Mouse (Mus musculus) heart, adult 18-20 months (tissue): ENCODE data around the gene Nqo1. TPM values are rescaled to one million over a fixed set of nuclear protein-coding genes. Genes with fewer than 3 reads are reported as not detected.

ENCODE experiments used
- DNase-seq, 2 experiments: peaks; one replicate each; pipeline ENCODE4 v3.0.0; 2021 to 2022; ENCODE audit warnings: mixed read lengths in 1 of 2
- total RNA-seq, 2 experiments: library from RNA; stranded (reverse); gene quantifications; 2 replicates each; pipeline ENCODE4 v1.2.3; 2021

Gene Nqo1
- total RNA-seq, 2 experiments from 2014 or later, result 45.5 to 61.4 TPM

GRCm38 (mm10) chr8:107405935-107406334 lies 2.9 kb upstream of the Nqo1 start:
- no peak for DNase-seq

GRCm38 (mm10) chr8:107404057-107404456 lies 1.1 kb upstream of the Nqo1 start:
- no peak for DNase-seq

- no peak for DNase-seq
Measured at GRCm38 (mm10) chr8:107401866-107402265, 1.1 kb downstream of the Nqo1 start.

- DNase-seq, result no peak
Measured at GRCm38 (mm10) chr8:107399495-107399894, 3.5 kb downstream of the Nqo1 start.

GRCm38 (mm10) chr8:107397665-107398064 lies 5.3 kb downstream of the Nqo1 start:
- no peak for DNase-seq

DNA sequence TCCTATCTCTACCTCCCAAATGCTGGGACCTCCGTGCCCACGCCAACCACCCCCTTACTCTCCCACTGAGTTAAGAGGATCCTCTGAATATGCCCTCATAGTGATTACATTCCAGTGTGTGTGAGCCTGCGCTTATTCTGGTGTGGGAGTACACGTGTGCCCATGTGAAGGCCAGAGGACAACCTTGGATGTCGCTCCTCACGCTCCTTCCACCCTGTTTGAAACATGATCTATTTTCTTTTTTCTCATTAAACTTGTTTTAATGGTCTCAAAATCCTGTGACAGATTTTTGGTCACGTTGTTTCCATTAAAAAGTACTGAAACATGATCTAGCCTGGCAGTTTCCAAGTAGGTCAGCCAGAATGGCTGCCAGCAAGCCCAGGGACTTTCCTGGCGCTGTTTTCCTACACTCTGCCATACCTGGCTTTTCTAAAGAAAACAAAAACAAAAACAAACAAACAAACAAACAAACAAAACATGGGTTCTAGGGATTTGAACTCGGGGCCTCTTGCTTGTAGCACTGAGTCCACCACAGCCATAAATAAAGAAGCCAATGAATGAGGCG lies 6.8 kb downstream of the Nqo1 start:
- peak; percentile 17 to 24 for DNase-seq

DNA sequence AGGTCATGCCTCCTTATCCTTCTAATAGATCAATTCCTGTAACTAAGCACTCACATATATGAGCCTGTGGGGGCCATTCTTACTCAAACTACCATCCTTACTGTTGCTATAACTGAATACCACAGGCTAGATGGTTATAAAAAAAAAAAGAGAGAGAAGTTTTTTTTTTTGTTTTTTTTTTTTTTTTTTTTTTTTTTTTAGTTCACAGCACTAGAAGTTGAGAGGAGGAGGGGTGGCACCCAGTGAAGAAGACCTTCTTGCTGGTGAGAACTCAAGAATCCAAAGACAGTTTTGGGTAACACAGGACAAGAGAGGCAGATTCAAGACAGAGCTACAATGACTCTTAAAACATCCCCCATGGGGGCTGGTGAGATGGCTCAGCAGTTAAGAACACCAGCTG lies 7.6 kb downstream of the Nqo1 start:
- DNase-seq, result no peak

DNA sequence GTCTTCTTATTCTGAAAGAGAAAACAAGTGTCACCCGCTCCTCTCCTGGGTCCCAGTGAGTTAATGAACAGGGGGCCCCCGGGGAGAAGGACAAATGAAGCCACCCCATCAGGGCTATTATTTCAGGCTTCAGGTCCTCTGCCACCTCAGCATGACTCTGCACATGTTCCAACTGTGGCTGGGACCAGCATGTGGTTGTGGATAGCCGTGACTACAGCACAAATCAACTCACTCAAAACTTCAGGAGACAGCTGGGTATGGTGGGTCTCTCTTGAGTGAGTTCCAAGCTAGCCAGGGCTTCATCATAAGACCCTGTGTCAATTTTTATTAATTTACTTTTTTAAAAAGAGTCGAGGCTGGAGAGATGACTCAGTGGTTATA lies 11.9 kb downstream of the Nqo1 start:
- DNase-seq, result no peak

DNA sequence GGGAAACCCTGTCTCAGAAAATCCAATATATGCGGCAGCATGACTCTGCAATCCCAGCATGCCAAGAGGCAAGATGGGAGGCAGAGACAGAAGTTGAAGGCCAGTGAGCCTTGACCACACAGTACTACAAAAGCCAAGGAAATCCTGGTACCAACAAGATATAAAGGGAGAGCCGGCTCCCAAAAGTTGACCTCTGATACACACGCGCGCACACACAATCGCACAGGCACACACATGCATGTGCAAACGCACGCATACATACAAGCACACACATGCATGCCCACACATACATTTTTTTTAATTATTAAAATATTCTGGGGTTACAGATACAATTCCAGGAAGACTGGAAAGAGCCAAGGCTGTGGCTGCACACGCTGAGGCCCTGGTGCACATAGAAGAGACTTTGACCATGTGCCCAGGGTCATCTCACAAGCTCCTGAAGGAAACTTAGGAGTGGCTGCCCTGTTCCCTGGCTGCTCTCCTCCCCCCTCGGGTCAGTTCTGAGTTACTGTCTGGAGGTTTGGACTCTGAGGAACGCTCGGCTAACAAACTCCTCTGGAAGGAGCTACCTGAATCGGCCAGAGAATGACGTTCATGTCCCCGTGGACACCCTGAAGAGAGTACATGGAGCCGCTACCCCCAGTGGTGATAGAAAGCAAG lies 12.4 kb downstream of the Nqo1 start:
- no peak for DNase-seq

GRCm38 (mm10) chr8:107389557-107389956 lies 13.4 kb downstream of the Nqo1 start:
- DNase-seq, result peak; percentile 62 to 68

GRCm38 (mm10) chr8:107387861-107388260 lies 15.1 kb downstream of the Nqo1 start:
- peak; percentile 25 to 49 for DNase-seq

GRCm38 (mm10) chr8:107386642-107387041 lies 16.4 kb downstream of the Nqo1 start:
- peak in 1 of 2 experiments; percentile 49 for DNase-seq

DNA sequence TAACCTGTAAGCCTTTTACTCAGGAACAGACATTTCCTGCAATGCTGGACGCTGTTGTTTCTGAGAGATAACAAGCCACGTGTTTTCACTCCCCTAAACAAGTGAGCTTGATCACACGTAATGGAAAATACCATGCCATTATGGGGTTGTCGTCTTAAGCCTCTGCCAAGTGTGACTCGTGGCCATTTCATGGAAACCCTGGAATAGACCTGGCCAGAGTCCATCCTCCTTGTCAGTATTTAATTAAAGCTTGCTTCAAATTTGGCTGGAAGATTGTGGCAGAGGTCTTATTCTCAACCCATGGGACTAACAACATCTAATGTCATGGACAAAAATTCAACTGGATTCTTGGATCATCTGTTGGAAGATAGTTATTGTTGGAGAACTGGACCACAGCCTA lies 16.8 kb downstream of the Nqo1 start:
- DNase-seq, result peak; percentile 84 to 86

DNA sequence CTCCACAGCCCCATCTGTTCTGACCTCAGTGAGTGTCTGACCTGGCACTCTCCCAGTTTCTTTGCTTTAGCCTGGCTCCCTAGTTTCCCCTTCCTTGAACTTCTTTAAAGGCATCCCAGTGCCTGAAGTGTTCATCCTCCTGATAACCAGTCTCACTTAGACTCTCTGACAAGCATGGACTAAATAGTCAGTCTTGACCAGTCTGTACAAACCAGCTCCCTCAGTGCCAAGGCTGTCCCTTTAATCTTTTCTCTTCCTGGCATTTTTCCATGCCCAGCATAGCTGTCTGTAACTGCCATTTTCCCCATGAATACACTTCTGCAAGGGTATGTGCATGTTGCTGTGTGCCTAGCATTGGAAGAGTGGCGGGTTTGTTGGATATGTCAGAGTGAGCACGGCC lies 17.9 kb downstream of the Nqo1 start:
- no peak for DNase-seq

DNA sequence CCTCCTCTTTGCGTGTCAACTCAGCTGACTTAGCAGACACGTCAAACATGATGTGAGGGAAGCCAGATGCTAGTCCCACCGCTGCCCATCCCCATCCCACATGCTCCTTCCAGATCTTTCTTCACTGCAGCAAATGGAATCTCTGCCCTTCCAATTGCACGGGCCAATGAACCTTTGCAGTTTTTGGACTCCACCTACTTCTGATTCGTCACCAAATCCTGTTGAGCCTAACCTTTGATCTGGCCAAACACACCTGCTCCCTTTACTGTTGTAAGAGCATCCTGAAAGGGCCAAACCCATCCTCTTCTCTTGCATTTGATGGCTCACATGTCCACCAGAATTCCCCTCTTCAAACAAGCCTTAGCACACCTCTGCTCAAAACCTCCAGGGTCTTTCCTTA lies 18.4 kb downstream of the Nqo1 start:
- DNase-seq, result no peak

- no peak for DNase-seq
Measured at GRCm38 (mm10) chr8:107382898-107383297, 20.1 kb downstream of the Nqo1 start.

DNA sequence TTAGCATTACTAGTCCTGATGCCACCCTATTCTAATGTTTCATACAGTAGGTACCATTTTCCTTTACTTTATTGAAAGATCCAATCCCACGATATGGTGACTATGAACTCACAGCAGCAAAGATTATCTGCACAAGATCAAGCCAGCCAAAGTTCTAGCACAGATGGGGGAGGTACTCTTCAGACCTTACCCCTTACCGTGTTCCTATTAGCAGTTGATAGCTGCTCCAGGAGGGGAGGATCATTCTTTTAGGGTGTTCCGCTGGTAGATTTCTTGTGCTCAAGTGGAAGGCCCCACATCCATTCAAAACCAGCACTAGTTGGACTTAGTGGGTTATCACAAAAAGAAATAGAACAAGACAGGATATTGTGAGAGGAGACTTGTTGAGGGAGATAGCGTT lies 21.3 kb downstream of the Nqo1 start:
- DNase-seq, result no peak

DNA sequence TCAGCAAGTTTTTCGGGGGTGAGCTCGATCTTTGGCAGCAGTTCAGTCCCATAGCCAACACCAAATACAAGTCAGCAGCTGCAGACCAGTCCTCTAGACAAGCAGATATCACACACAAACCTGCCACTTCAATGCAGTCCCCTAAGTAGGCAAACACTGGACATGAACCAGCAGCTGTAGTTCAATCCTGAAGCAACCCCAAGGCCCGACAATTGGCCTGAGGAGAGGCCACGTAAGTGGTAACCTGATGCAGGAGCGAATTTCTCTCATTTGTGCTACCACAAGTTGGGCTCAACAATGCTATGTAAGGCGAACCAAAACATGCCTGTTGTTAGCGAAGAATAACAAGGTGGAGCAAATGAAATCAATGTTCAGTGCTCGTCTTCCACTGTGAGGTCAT lies 22.3 kb downstream of the Nqo1 start:
- DNase-seq, result no peak

DNA sequence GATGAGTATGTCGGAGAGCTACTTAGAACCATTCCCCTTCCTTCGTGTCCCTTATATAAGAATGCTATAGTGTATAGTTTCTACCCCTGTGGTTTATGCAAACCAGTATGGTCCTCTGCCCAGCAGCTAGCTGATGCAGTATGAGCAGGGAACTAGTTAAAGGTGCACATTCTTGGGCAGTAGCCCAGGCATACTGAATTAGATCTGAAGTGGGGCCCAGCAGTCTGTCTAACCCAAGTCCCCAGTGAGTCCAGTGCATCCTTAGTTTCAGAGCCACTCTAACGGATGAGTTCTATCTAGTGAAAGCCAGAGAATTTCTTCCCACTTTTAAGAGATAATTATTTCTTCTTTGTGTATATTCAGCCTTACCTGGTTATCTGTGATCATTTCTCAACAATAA lies 25.7 kb downstream of the Nqo1 start:
- DNase-seq, result peak in 1 of 2 experiments; percentile 32

DNA sequence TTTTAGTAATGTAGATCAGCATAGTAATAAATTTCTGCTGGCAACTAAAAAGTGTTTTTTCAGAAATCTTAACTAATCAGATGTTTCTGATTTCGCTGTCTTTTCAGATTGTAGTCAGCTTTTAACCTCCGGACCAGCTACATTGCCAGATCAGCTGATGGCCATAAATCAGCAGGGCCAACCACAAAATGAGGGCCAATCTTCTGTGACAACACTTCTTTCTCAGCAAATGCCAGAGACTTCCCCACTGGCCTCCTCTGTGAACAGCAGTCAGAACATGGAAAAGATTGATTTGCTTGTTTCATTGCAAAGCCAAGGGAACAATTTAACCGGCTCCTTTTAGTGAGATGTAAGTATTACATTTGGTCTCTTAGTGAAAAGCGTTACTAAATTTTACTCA lies 32.7 kb downstream of the Nqo1 start:
- DNase-seq, result no peak
